Comparison of ENCODE assay signal across 8 mouse cellular contexts in the genomic region with DNA sequence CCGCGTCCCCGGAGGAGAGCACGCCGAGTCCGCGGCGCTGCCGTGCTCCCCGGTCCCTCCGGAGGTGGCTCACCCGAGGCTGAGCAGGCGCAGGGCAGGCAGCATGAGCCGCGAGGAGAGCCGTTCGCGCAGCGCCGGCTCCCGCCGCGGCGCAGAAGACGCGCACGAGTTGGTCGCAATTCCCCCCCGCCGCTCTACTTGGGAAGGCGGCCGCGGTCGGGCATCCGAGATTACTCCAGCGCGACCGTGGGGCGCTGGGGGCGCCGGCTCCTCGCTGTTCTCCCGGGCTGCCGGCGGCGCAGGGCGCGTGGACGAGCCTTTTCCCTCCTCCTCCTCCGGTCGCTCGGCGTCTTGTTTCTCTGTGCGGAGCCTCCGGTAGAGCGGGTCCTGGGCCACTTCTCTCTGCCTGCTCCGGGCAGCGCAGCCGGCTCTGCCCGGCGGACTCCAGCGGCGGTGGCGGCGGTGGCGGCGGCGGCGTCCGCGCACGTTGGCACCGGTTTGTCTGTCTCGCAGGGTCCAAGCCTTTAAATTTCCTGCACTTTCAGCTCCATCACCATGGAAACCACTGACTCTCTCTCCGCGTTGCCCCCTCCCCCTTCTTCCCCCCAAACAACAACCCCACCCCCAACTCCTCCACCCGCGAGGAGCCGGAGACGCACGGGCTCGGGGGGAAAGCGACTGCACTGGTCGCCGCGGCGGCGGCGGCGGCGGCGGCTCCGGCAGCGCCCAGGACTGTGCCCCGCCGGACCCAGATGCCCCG. TPM values are rescaled to one million over a fixed set of nuclear protein-coding genes. Genes with fewer than 3 reads are reported as not detected.
DNase-seq lines count a peak whose midpoint lies in the region; ATAC-seq and TF ChIP-seq lines count a peak whose summit lies in the region.
"Had no signal": no experiment of that assay in that cellular context is flagged by ENCODE, and none has a peak within 500 bp of the region (broad histone marks: within the 10 kb centered on the region; RNA-seq: fewer than 3 reads in every experiment).

A gene (minus strand): TSS at position 277 of the 760 bp plus-strand sequence.

- intact Hi-C loops in left cerebral cortex, postnatal 14 days (cut with DNase I), result loop anchor here (2.0 to 10.0 kb wide), 4 partner anchors 59 to 623 kb away; no protein-coding TSS in a partner anchor

- peak within 1 kb of the TSS; percentile 57 for H3K4me3 ChIP-seq in intestine, embryonic 16.5 days (ENCODE audit: low read length)
- H3K4me3 ChIP-seq in midbrain, embryonic 16.5 days (ENCODE audit: low read depth, low read length), result peak within 1 kb of the TSS; percentile 74
- H3K4me3 ChIP-seq in thymus, adult 2 months (ENCODE audit: control insufficient read depth, insufficient read depth, low read length), result peak within 1 kb of the TSS; percentile 43

- no peak for TF ChIP-seq CTCF in thymus, adult 2 months (IDR thresholded peaks at IDR 0.05; ENCODE audit: borderline replicate concordance, control insufficient read depth, extremely low read depth, insufficient read depth, low read length, poor library complexity)

- peaks cover 33% of the 10 kb centered on the region for H3K27me3 ChIP-seq in intestine, embryonic 16.5 days (replicated peaks; ENCODE audit: control insufficient read depth, insufficient read depth, low read length)
- no peaks in the 10 kb centered on the region for H3K27me3 ChIP-seq in midbrain, embryonic 16.5 days (ENCODE audit: control insufficient read depth, insufficient read depth, low read depth, low read length)
- H3K27me3 ChIP-seq in thymus, adult 2 months (ENCODE audit: control insufficient read depth, insufficient read depth, low read length), result peaks cover 21% of the 10 kb centered on the region

- peak within 1 kb of the TSS; percentile 64 for H3K9ac ChIP-seq in intestine, embryonic 16.5 days (ENCODE audit: low read depth, low read length)
- H3K9ac ChIP-seq in midbrain, embryonic 16.5 days (ENCODE audit: low read depth, low read length), result peak within 1 kb of the TSS; percentile 74

- H3K36me3 ChIP-seq in intestine, embryonic 16.5 days (ENCODE audit: control insufficient read depth, insufficient read depth, low read length), result no peaks in the 10 kb centered on the region
- H3K36me3 ChIP-seq in midbrain, embryonic 16.5 days (ENCODE audit: control insufficient read depth, insufficient read depth, low read length), result no peaks in the 10 kb centered on the region
- H3K36me3 ChIP-seq in thymus, adult 2 months (ENCODE audit: control insufficient read depth, insufficient read depth, low read length), result no peaks in the 10 kb centered on the region

- WGBS in intestine, embryonic 16.5 days, result under 1% methylated on average over 88 of the region's 97 CpGs
- WGBS in midbrain, embryonic 16.5 days, result under 1% methylated on average over 80 of the region's 97 CpGs
- WGBS in thymus, adult 2 months, result under 1% methylated on average over 90 of the region's 97 CpGs

- peak within 1 kb of the TSS; percentile 39 for H3K27ac ChIP-seq in intestine, embryonic 16.5 days (ENCODE audit: low read length)
- H3K27ac ChIP-seq in midbrain, embryonic 16.5 days (ENCODE audit: low read length), result peak within 1 kb of the TSS; percentile 90
- no peak within 1 kb of the TSS for H3K27ac ChIP-seq in thymus, adult 2 months (ENCODE audit: control insufficient read depth, insufficient read depth, low read length)
- H3K27ac ChIP-seq: macrophage had no signal

- DNase-seq in WW6 (ENCODE audit: low read depth, low spot score), result peak; percentile 46
- DNase-seq in cerebellum, adult 9-11 months, result peak; percentile 9
- peak; percentile 37 to 50 for DNase-seq in frontal cortex, postnatal 14 days (ENCODE audit: low spot score in 2 of 2)
- peak; percentile 69 for DNase-seq in left cerebral cortex, postnatal 14 days (ENCODE audit: low spot score in 2 of 2)
- DNase-seq in thymus, adult 2 months, result peak; percentile 35

- no peak for TF ChIP-seq POLR2A in thymus, adult 2 months (IDR thresholded peaks at IDR 0.05; ENCODE audit: control insufficient read depth, extremely low read depth, insufficient read depth, low read length, poor library complexity)

- H3K4me1 ChIP-seq in intestine, embryonic 16.5 days (ENCODE audit: control insufficient read depth, insufficient read depth, low read length), result peaks cover 15% of the 10 kb centered on the region
- peaks cover 25% of the 10 kb centered on the region for H3K4me1 ChIP-seq in midbrain, embryonic 16.5 days (ENCODE audit: control insufficient read depth, insufficient read depth, low read length)
- peaks cover 17% of the 10 kb centered on the region for H3K4me1 ChIP-seq in thymus, adult 2 months (replicated peaks; ENCODE audit: control insufficient read depth, insufficient read depth, low read length)

- no peaks in the 10 kb centered on the region for H3K9me3 ChIP-seq in intestine, embryonic 16.5 days (ENCODE audit: control insufficient read depth, low read length)
- H3K9me3 ChIP-seq in midbrain, embryonic 16.5 days (replicated peaks; ENCODE audit: control insufficient read depth, low read length, poor library complexity, severe bottlenecking), result peaks cover 3% of the 10 kb centered on the region; the same call in 1 of the 2 replicates

- H3K4me2 ChIP-seq in intestine, embryonic 16.5 days (ENCODE audit: low read depth, low read length), result peak within 1 kb of the TSS; percentile 93
- peak within 1 kb of the TSS; percentile 95 for H3K4me2 ChIP-seq in midbrain, embryonic 16.5 days (ENCODE audit: low read length)

- peak; percentile 60 for ATAC-seq in intestine, embryonic 16.5 days
- ATAC-seq in midbrain, embryonic 16.5 days, result peak; percentile 61

RNA-seq across cellular contexts. Expression of the gene that starts here (rescaled TPM):
- 1.3 and 1.4 TPM in 2 replicates for polyA plus RNA-seq in intestine, embryonic 16.5 days (2015; fragmentation: Nextera tagmentation; extraction: Ambion mirVana)
- 10 to 100 TPM; 15.6 to 17.1 TPM for total RNA-seq in left cerebral cortex, postnatal 14 days (2021)
- polyA plus RNA-seq in midbrain, embryonic 16.5 days (2015; fragmentation: Nextera tagmentation; extraction: Ambion mirVana), result 3.0 and 4.1 TPM in 2 replicates
- 0.26 and 0.53 TPM in 2 replicates for polyA plus RNA-seq in thymus, adult 2 months (2012; rRNA removed)
- polyA plus RNA-seq: macrophage had no signal

Comparison
In these comparisons a context has a peak if more than half of its experiments do, and no peak if none do; other contexts are left out.
1. Peak in DNase-seq and H3K4me3 ChIP-seq in thymus, adult 2 months; RNA of the gene not detected or under 1 TPM.
2. DNase-seq: peak in every context shown above with its lines; median percentile 69 in left cerebral cortex, postnatal 14 days; 46 in WW6; 44 in frontal cortex, postnatal 14 days; 35 in thymus, adult 2 months; 9 in cerebellum, adult 9-11 months.